Mouse (Mus musculus) ES-Bruce4 (cell line): ENCODE measurements at regions not wholly inside any gene's neighbourhood (a gene's known extent, or its start where the extent isn't known, plus 50 kb on each side); places are given as distances from the start of the nearest gene placed in this dataset.

Experiments used
- CTCF ChIP-seq: IDR thresholded peaks from one replicate; pipeline ENCODE4 v1.8.1; 2011; ENCODE audit warnings: low read depth, low read length
- EP300 ChIP-seq: IDR thresholded peaks from 2 replicates; pipeline ENCODE4 v1.6.1; 2011; ENCODE audit warnings: low read depth, low read length; ENCODE audit not compliant: insufficient read depth
- POLR2A ChIP-seq: IDR thresholded peaks from one replicate; pipeline ENCODE4 v1.8.1; 2011; ENCODE audit warnings: low read length; ENCODE audit not compliant: insufficient read depth

- no peak for TF ChIP-seq EP300
- TF ChIP-seq CTCF = no peak
- no peak for TF ChIP-seq POLR2A
These were observed 146.7 kb upstream of the Tgfbr2 start for GRCm38 (mm10) chr9:116321908-116322307.
